Mouse (Mus musculus) brown adipose tissue, adult 24 weeks (tissue): ENCODE measurements around the gene Fbxl17. TPM values are rescaled to one million over a fixed set of nuclear protein-coding genes. Genes with fewer than 3 reads are reported as not detected.

Experiments
- H3K27ac ChIP-seq: fragments of 200-500 bp; replicated peaks from 2 replicates; pipeline ENCODE4 v1.5.1; 2012; ENCODE audit warnings: low read depth, mild to moderate bottlenecking, low read length
- H3K4me1 ChIP-seq: fragments of 200-500 bp; 2 replicates; pipeline ENCODE4 v1.6.1; 2012; ENCODE audit warnings: low read length, mixed read lengths; ENCODE audit not compliant: control insufficient read depth, insufficient read depth, insufficient read length
- H3K4me3 ChIP-seq: fragments of 200-500 bp; 2 replicates; pipeline ENCODE4 v1.5.1; 2012; ENCODE audit warnings: low read depth, mild to moderate bottlenecking, low read length, moderate library complexity; ENCODE audit not compliant: insufficient read depth
- polyA plus RNA-seq: library from polyadenylated mRNA; stranded (reverse); fragments of >200 nt; gene quantifications from 2 replicates; pipeline ENCODE4 v1.2.4, GENCODE M21; 2012; ENCODE audit not compliant: missing spikeins, insufficient read depth, insufficient read length

Fbxl17 gene
- polyA plus RNA-seq, 1 experiment = 9.7 TPM

- Histone ChIP-seq H3K4me1 (peaks cover 3% of the 10 kb centered on the region), H3K4me3 (no peak overlapping the region), H3K27ac (no peak overlapping the region)
Measured at GRCm38 (mm10) chr17:63352634-63353195, 147.1 kb downstream of the Fbxl17 start.

- no peak overlapping the region for H3K27ac ChIP-seq
- peaks cover 3% of the 10 kb centered on the region for H3K4me1 ChIP-seq
- H3K4me3 ChIP-seq = no peak overlapping the region
Measured at GRCm38 (mm10) chr17:63351682-63352081, 148.1 kb downstream of the Fbxl17 start.

GRCm38 (mm10) chr17:63350876-63351509 lies 148.8 kb downstream of the Fbxl17 start:
- Histone ChIP-seq H3K27ac (no peak overlapping the region), H3K4me3 (no peak overlapping the region), H3K4me1 (peaks cover 3% of the 10 kb centered on the region)

- Histone ChIP-seq H3K4me1 (no peaks in the 10 kb centered on the region), H3K27ac (no peak overlapping the region), H3K4me3 (no peak overlapping the region)
Measured at GRCm38 (mm10) chr17:63344101-63344500, 155.7 kb downstream of the Fbxl17 start.

GRCm38 (mm10) chr17:63343076-63343475 lies 156.7 kb downstream of the Fbxl17 start:
- Histone ChIP-seq H3K4me1 (no peaks in the 10 kb centered on the region), H3K4me3 (no peak overlapping the region), H3K27ac (no peak overlapping the region)

- Histone ChIP-seq H3K27ac (no peak overlapping the region), H3K4me1 (no peaks in the 10 kb centered on the region), H3K4me3 (no peak overlapping the region)
Measured at GRCm38 (mm10) chr17:63342440-63342839, 157.4 kb downstream of the Fbxl17 start.

- Histone ChIP-seq H3K4me3 (no peak overlapping the region), H3K27ac (no peak overlapping the region), H3K4me1 (no peaks in the 10 kb centered on the region)
Measured at GRCm38 (mm10) chr17:63341203-63341602, 158.6 kb downstream of the Fbxl17 start.

- Histone ChIP-seq H3K4me1 (no peaks in the 10 kb centered on the region; the same call in 1 of the 2 replicates), H3K27ac (no peak overlapping the region), H3K4me3 (no peak overlapping the region)
Measured at GRCm38 (mm10) chr17:63328888-63329287, 170.9 kb downstream of the Fbxl17 start.

GRCm38 (mm10) chr17:63326227-63326626 lies 173.6 kb downstream of the Fbxl17 start:
- H3K4me3 ChIP-seq = no peak overlapping the region
- no peak overlapping the region for H3K27ac ChIP-seq
- 0 out of 2 replicates have a peak, but pooled peaks cover under 1% of the 10 kb centered on the region for H3K4me1 ChIP-seq

- 0 out of 2 replicates have a peak, but pooled peaks cover 2% of the 10 kb centered on the region for H3K4me1 ChIP-seq
- no peak overlapping the region for H3K27ac ChIP-seq
- H3K4me3 ChIP-seq = no peak overlapping the region
Measured at GRCm38 (mm10) chr17:63324672-63325071, 175.1 kb downstream of the Fbxl17 start.

GRCm38 (mm10) chr17:63324039-63324438 lies 175.8 kb downstream of the Fbxl17 start:
- Histone ChIP-seq H3K4me1 (0 out of 2 replicates have a peak, but pooled peaks cover 2% of the 10 kb centered on the region), H3K27ac (no peak overlapping the region), H3K4me3 (no peak overlapping the region)

- Histone ChIP-seq H3K4me3 (no peak overlapping the region), H3K27ac (no peak overlapping the region), H3K4me1 (0 out of 2 replicates have a peak, but pooled peaks cover 2% of the 10 kb centered on the region)
Measured at GRCm38 (mm10) chr17:63322846-63323245, 177.0 kb downstream of the Fbxl17 start.

GRCm38 (mm10) chr17:63321290-63321689 lies 178.5 kb downstream of the Fbxl17 start:
- no peak overlapping the region for H3K27ac ChIP-seq
- H3K4me3 ChIP-seq = no peak overlapping the region
- peaks cover 2% of the 10 kb centered on the region; the same call in 1 of the 2 replicates for H3K4me1 ChIP-seq

GRCm38 (mm10) chr17:63317518-63317917 lies 182.3 kb downstream of the Fbxl17 start:
- no peak overlapping the region for H3K4me3 ChIP-seq
- H3K4me1 ChIP-seq = peaks cover 9% of the 10 kb centered on the region; the same call in 1 of the 2 replicates
- no peak overlapping the region for H3K27ac ChIP-seq

GRCm38 (mm10) chr17:63315646-63316480 lies 184.0 kb downstream of the Fbxl17 start:
- Histone ChIP-seq H3K27ac (no peak overlapping the region), H3K4me1 (peaks cover 7% of the 10 kb centered on the region; the same call in 1 of the 2 replicates), H3K4me3 (no peak overlapping the region)
